Mouse (Mus musculus) bone marrow, adult 2 months (tissue): Measurements from ENCODE around the gene En2.

ENCODE experiments used
- CTCF ChIP-seq: fragments of 200-500 bp; IDR thresholded peaks from 2 replicates; pipeline ENCODE4 v1.5.1; 2011; ENCODE audit warnings: low read length, control low read depth; ENCODE audit not compliant: control insufficient read depth, insufficient read depth
- POLR2A ChIP-seq: fragments of 200-500 bp; IDR thresholded peaks from 2 replicates; pipeline ENCODE4 v1.6.1; 2011; ENCODE audit warnings: low read depth, mild to moderate bottlenecking, control low read depth, low read length, borderline replicate concordance; ENCODE audit not compliant: control insufficient read depth

- TF ChIP-seq CTCF (no peak), POLR2A (no peak)
These were observed 8.2 kb downstream of the En2 start for GRCm38 (mm10) chr5:28173674-28174073.
